Mouse (Mus musculus) activated CD4-positive, CD25-positive, alpha-beta regulatory T cell (primary cell): ENCODE results near the gene Mfap3l. TPM values are rescaled to one million over a fixed set of nuclear protein-coding genes. Genes with fewer than 3 reads are reported as not detected.

Experiments
- polyA plus RNA-seq, 2 experiments: library from polyadenylated mRNA; unstranded; fragments of 100-300 nt; shearing (Covaris generic); gene quantifications; one replicate each; pipeline ENCODE4 v1.2.1; 2017

The Mfap3l gene
- under 1 TPM in 1 of 2 experiments, not detected in 1; 0.21 TPM for polyA plus RNA-seq

GRCm38 (mm10) chr8:60632250-60632932 lies at the start of gene Mfap3l:
Gene Mfap3l (plus strand): TSS chr8:60632827.

Other genes starting within 250 kb of the Mfap3l start
- not detected for gene Gm10283, start 129.6 kb upstream of the Mfap3l start, polyA plus RNA-seq
- not detected for gene Aadat, start 126.9 kb upstream of the Mfap3l start, polyA plus RNA-seq